Mouse (Mus musculus) heart, postnatal 0 days (tissue): ENCODE measurements around the gene Syf2.

ENCODE experiments used
- CTCF ChIP-seq: IDR thresholded peaks from 2 replicates; pipeline ENCODE4 v1.5.1; 2016; ENCODE audit warnings: antibody characterized with exemption, control low read depth, low read depth
- EP300 ChIP-seq: IDR thresholded peaks from 2 replicates; pipeline ENCODE4 v1.6.1; 2016; ENCODE audit warnings: antibody characterized with exemption, low read depth

GRCm38 (mm10) chr4:134968605-134968976 is 37.9 kb downstream of the Syf2 start:
- no peak for TF ChIP-seq CTCF
- TF ChIP-seq EP300: no peak
